ENCODE assay signal across 8 mouse cellular contexts in genomic region chr5:63951421-63951911, GRCm38 (mm10). TPM values are rescaled to one million over a fixed set of nuclear protein-coding genes. Genes with fewer than 3 reads are reported as not detected.
DNase-seq lines count a peak whose midpoint lies in the region.

No protein-coding gene starts in this region.

- peak; percentile 15 for DNase-seq in right cerebral cortex, adult 18-20 months
- no peak for DNase-seq in right cerebral cortex, postnatal 25 days
- peak; percentile 99 for DNase-seq in heart, adult 11 months
- peak; percentile 56 to 74 for DNase-seq in kidney, adult 8-10 months
- no peak for DNase-seq in testis, postnatal 14 days (ENCODE audit: low spot score)
- DNase-seq in urinary bladder, postnatal 4 days (ENCODE audit: low spot score in 2 of 2): no peak
- DNase-seq in layer of hippocampus, adult 8-10 months (ENCODE audit: low spot score in 2 of 2): no peak
- DNase-seq in layer of hippocampus, adult 9-10 months (ENCODE audit: low spot score): no peak

RNA-seq across cellular contexts. Expression of gene Rell1, which starts 17.2 kb away (rescaled TPM):
- 10 to 100 TPM; 10.5 to 13.3 (median 11.8) TPM for total RNA-seq in layer of hippocampus, adult 8-10 months (2022)

Comparison
In these comparisons a context has a peak if more than half of its experiments do, and no peak if none do; other contexts are left out.
1. DNase-seq: peak in right cerebral cortex, adult 18-20 months (single experiment), heart, adult 11 months (single experiment) and kidney, adult 8-10 months (2 of 2); none in right cerebral cortex, postnatal 25 days (single experiment), testis, postnatal 14 days (single experiment), urinary bladder, postnatal 4 days (0 of 2), layer of hippocampus, adult 8-10 months (0 of 2) and layer of hippocampus, adult 9-10 months (single experiment).